Mouse (Mus musculus) heart, embryonic 14.5 days (tissue): ENCODE measurements around the gene Camta1. TPM values are rescaled to one million over a fixed set of nuclear protein-coding genes. Genes with fewer than 3 reads are reported as not detected.

Experiments used
- ATAC-seq: fragments of 200-750 bp; cut with Nextera tagmentation; 2 replicates; pipeline ENCODE4 v1.8.0; 2017; ENCODE audit warnings: low read depth, moderate TSS enrichment; ENCODE audit not compliant: insufficient number of reproducible peaks, insufficient read depth, low FRiP score
- H3K27ac ChIP-seq, 2 experiments: fragments of 200-500 bp in 1 of 2; fragments of 300-500 bp in 1 of 2; sonication (generic) in 1 of 2; replicated peaks in 1 of 2; 2 replicates each; pipeline ENCODE4 v1.5.1; 2012 to 2014; ENCODE audit warnings: low read depth in 2 of 2, low read length in 2 of 2, control low read depth in 1 of 2, mild to moderate bottlenecking in 1 of 2, mixed read lengths in 1 of 2; ENCODE audit not compliant: control insufficient read depth in 1 of 2, insufficient read depth in 1 of 2
- H3K27me3 ChIP-seq: fragments of 300-500 bp; sonication (generic); 2 replicates; pipeline ENCODE4 v1.6.1; 2014; ENCODE audit warnings: mild to moderate bottlenecking, low read length, control low read depth; ENCODE audit not compliant: control insufficient read depth, insufficient read depth
- H3K36me3 ChIP-seq: fragments of 300-500 bp; sonication (generic); 2 replicates; pipeline ENCODE4 v1.6.1; 2014; ENCODE audit warnings: mild to moderate bottlenecking, control low read depth, low read length, mixed read lengths; ENCODE audit not compliant: control insufficient read depth, insufficient read depth
- H3K4me1 ChIP-seq, 2 experiments: fragments of 200-500 bp in 1 of 2; fragments of 300-500 bp in 1 of 2; sonication (generic) in 1 of 2; 2 replicates each; pipeline ENCODE4 v1.6.1; 2012 to 2014; ENCODE audit warnings: low read length in 2 of 2, control low read depth in 1 of 2, mixed read lengths in 1 of 2; ENCODE audit not compliant: control insufficient read depth in 2 of 2, insufficient read depth in 2 of 2
- H3K4me2 ChIP-seq: fragments of 300-500 bp; sonication (generic); 2 replicates; pipeline ENCODE4 v1.6.1; 2014; ENCODE audit warnings: mild to moderate bottlenecking, low read length
- H3K4me3 ChIP-seq, 2 experiments: fragments of 200-500 bp in 1 of 2; fragments of 300-500 bp in 1 of 2; sonication (generic) in 1 of 2; 2 replicates each; pipeline ENCODE4 v1.5.1; 2012 to 2014; ENCODE audit warnings: low read length in 2 of 2, mild to moderate bottlenecking in 2 of 2, control low read depth in 1 of 2, low read depth in 1 of 2, moderate library complexity in 1 of 2; ENCODE audit not compliant: control insufficient read depth in 1 of 2, insufficient read depth in 1 of 2
- H3K9ac ChIP-seq: fragments of 300-500 bp; sonication (generic); 2 replicates; pipeline ENCODE4 v1.6.1; 2014; ENCODE audit warnings: mild to moderate bottlenecking, low read length
- H3K9me3 ChIP-seq: fragments of 300-500 bp; sonication (generic); 2 replicates; pipeline ENCODE4 v1.6.1; 2016; ENCODE audit warnings: low read length, control low read depth; ENCODE audit not compliant: control insufficient read depth
- WGBS: fragments of 180-500 bp; shearing (Covaris S2); extraction: QIAGEN DNeasy Blood & Tissue Kit; methylation state at CpG from one replicate; pipeline ENCODE4 v1.1.7; 2014; 5-methylcytosine and 5-hydroxymethylcytosine counted together
- polyA plus RNA-seq: library from polyadenylated mRNA; unstranded; fragments of >200 nt; fragmentation: Nextera tagmentation; extraction: Ambion mirVana; gene quantifications from 2 replicates; pipeline ENCODE4 v1.2.1, GENCODE M21; 2014

Gene Camta1
- polyA plus RNA-seq, 1 experiment from 2014 or later: 150 TPM

GRCm38 (mm10) chr4:151540546-151540945, 321.1 kb downstream of the Camta1 start:
- H3K27me3 ChIP-seq: no peaks in the 10 kb centered on the region
- 36% methylated on average over 6 of the region's 6 CpGs for WGBS
- H3K27ac ChIP-seq: no peak overlapping the region
- no peak overlapping the region for H3K9ac ChIP-seq
- H3K4me3 ChIP-seq: no peak overlapping the region
- peaks cover 12 to 14% of the 10 kb centered on the region in 2 experiments; a peak in 3 of 4 replicates for H3K4me1 ChIP-seq
- no peaks in the 10 kb centered on the region for H3K36me3 ChIP-seq
- no peak for ATAC-seq
- H3K9me3 ChIP-seq: no peaks in the 10 kb centered on the region
- no peak overlapping the region for H3K4me2 ChIP-seq

- no peaks in the 10 kb centered on the region for H3K36me3 ChIP-seq
- H3K4me1 ChIP-seq: peaks cover 16 to 19% of the 10 kb centered on the region in 2 experiments; a peak in 3 of 4 replicates
- H3K4me2 ChIP-seq: no peak overlapping the region
- no peaks in the 10 kb centered on the region for H3K9me3 ChIP-seq
- no peaks in the 10 kb centered on the region for H3K27me3 ChIP-seq
- no peak overlapping the region for H3K9ac ChIP-seq
- 58% methylated on average over 5 of the region's 5 CpGs for WGBS
- H3K27ac ChIP-seq: no peak overlapping the region
- H3K4me3 ChIP-seq: no peak overlapping the region
- ATAC-seq: no peak
These were observed 321.8 kb downstream of the Camta1 start for GRCm38 (mm10) chr4:151539881-151540280.

- H3K4me2 ChIP-seq: no peak overlapping the region
- ATAC-seq: no peak
- no peak overlapping the region for H3K4me3 ChIP-seq
- H3K27me3 ChIP-seq: no peaks in the 10 kb centered on the region
- 75% methylated on average over 10 of the region's 10 CpGs for WGBS
- no peaks in the 10 kb centered on the region for H3K36me3 ChIP-seq
- H3K9me3 ChIP-seq: no peaks in the 10 kb centered on the region
- H3K9ac ChIP-seq: no peak overlapping the region
- H3K4me1 ChIP-seq: peaks cover 16 to 24% of the 10 kb centered on the region in 2 experiments; a peak in 3 of 4 replicates
- no peak overlapping the region for H3K27ac ChIP-seq
These were observed 322.5 kb downstream of the Camta1 start for GRCm38 (mm10) chr4:151539167-151539525.

- H3K9ac ChIP-seq: no peak overlapping the region
- H3K9me3 ChIP-seq: no peaks in the 10 kb centered on the region
- peaks cover 16 to 29% of the 10 kb centered on the region in 2 experiments; a peak in 3 of 4 replicates for H3K4me1 ChIP-seq
- no peak overlapping the region for H3K4me2 ChIP-seq
- no peak overlapping the region for H3K27ac ChIP-seq
- no peaks in the 10 kb centered on the region for H3K27me3 ChIP-seq
- no peak overlapping the region for H3K4me3 ChIP-seq
- no peaks in the 10 kb centered on the region for H3K36me3 ChIP-seq
- no peak for ATAC-seq
- 81% methylated on average over 18 of the region's 18 CpGs for WGBS
These were observed 323.1 kb downstream of the Camta1 start for GRCm38 (mm10) chr4:151538446-151539166.

GRCm38 (mm10) chr4:151535916-151536450, 325.7 kb downstream of the Camta1 start:
- Histone ChIP-seq H3K4me3 (no peak overlapping the region), H3K9ac (no peak overlapping the region), H3K4me1 (peaks cover 22 to 35% of the 10 kb centered on the region in 2 experiments), H3K27ac (no peak overlapping the region), H3K9me3 (no peaks in the 10 kb centered on the region), H3K27me3 (no peaks in the 10 kb centered on the region), H3K4me2 (no peak overlapping the region), H3K36me3 (no peaks in the 10 kb centered on the region)
- ATAC-seq: no peak
- 30% methylated on average over 9 of the region's 9 CpGs for WGBS

- H3K4me2 ChIP-seq: peak overlapping the region; percentile 28
- H3K9me3 ChIP-seq: peaks cover 7% of the 10 kb centered on the region; the same call in 1 of the 2 replicates
- H3K4me3 ChIP-seq: no peak overlapping the region
- H3K36me3 ChIP-seq: no peaks in the 10 kb centered on the region
- H3K9ac ChIP-seq: no peak overlapping the region
- WGBS: 13% methylated on average over 10 of the region's 10 CpGs
- H3K4me1 ChIP-seq: peaks cover 13 to 27% of the 10 kb centered on the region in 2 experiments
- no peaks in the 10 kb centered on the region for H3K27me3 ChIP-seq
- ATAC-seq: no peak
- H3K27ac ChIP-seq: no peak overlapping the region
These were observed 328.2 kb downstream of the Camta1 start for GRCm38 (mm10) chr4:151533451-151533850.

- Histone ChIP-seq H3K4me1 (peaks cover 4% of the 10 kb centered on the region in 2 experiments), H3K4me2 (no peak overlapping the region), H3K4me3 (no peak overlapping the region), H3K9me3 (peaks cover 7% of the 10 kb centered on the region; the same call in 1 of the 2 replicates), H3K9ac (no peak overlapping the region), H3K27ac (no peak overlapping the region), H3K36me3 (no peaks in the 10 kb centered on the region), H3K27me3 (no peaks in the 10 kb centered on the region)
- WGBS: 90% methylated on average over 4 of the region's 4 CpGs
- ATAC-seq: no peak
These were observed 333.2 kb downstream of the Camta1 start for GRCm38 (mm10) chr4:151528436-151528835.
